Mouse (Mus musculus) G1E-ER4 (cell line): ENCODE data around the gene Gpr139. TPM values are rescaled to one million over a fixed set of nuclear protein-coding genes. Genes with fewer than 3 reads are reported as not detected.

Source experiments
- GATA1 ChIP-seq: IDR thresholded peaks from one replicate; pipeline ENCODE4 v1.8.0; 2012; ENCODE audit warnings: low read length, inconsistent platforms
- polyA plus RNA-seq: library from polyadenylated mRNA; stranded (reverse); fragments of >175 nt; gene quantifications from 2 replicates; pipeline ENCODE4 v1.2.3, GENCODE M21; 2012

Gene Gpr139
- not detected in 2 replicates for polyA plus RNA-seq

DNA sequence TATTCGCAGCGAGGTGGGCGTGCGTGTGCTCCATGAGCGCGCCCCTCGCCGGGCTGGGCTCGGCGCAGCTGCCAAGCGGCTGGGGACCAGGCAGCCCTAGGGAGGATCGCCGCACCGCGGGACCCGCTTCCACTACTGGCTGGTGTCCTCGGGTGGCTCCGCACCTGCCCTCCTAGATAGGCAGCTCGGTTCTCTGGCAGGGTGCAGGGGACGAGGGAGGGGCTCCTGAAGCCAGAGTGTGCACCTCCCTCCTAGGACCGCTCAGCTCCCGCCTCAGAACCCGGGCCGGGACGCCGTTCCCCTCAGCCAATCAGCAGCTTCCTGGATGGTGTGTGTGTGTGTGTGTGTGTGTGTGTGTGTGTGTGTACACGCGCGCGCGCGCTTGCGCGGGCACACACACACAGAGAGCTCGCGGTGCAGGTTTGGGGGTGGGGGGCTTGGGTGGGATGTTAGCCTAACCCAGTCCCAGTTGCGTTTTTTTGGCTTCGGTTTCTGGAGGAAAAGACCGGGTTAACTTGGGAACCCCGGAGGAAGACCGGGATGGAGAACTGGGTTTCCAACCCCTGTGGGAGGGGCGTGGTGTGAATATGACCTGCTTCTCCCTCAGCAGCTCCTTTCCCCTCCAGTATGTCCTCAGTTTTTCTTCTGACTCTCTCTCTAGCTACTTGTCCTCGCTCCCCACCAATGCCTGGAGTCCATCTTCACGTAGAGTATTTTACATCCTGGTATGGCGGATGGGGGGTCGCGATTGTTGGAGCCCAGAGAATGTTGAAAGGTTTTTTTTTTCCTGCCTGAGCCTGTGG lies at the start of gene Gpr139:
Gene Gpr139 (minus strand): TSS at position 263 of the 803 bp plus-strand sequence.
- no peak for TF ChIP-seq GATA1

DNA sequence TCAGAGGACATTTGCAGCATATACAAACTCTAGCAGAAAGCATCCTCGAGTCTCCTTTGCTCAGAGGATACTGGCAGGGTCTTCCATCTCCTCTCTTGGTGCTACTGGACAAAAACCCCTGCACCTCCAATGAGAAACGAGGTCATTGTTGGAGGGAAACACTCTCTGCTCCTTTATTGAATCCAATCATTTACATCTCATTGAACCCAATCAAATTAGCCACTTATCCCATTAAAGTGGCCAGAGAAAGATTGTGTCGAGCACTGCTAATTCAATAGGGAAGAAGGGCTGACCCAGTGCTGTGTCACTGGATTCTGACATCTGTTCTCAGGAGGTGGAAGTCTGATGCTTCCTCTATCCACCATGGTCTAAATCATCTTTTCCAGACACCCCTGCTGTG lies 46.6 kb upstream of the Gpr139 start:
- TF ChIP-seq GATA1 = no peak

GRCm38 (mm10) chr7:119222706-119223105 lies 38.3 kb upstream of the Gpr139 start:
- no peak for TF ChIP-seq GATA1

DNA sequence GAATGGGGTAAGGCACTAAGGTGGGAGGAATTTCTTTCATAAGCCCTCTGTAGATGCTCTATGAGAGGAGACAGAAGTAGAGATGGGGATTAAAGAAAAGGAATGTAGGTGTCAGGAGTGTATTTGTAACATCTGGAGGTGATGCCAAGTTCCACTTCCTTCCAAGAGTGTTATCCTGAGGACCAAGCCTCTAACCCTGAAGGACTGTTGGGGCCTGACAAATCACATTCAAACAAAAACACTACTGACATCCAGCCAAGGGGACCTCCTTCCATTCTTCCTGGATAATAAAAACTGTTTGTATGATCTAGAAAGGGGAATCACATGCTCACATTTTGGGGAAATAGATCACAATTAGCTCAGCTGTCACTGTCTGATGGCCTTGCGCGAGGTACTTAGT lies 34.7 kb upstream of the Gpr139 start:
- no peak for TF ChIP-seq GATA1

DNA sequence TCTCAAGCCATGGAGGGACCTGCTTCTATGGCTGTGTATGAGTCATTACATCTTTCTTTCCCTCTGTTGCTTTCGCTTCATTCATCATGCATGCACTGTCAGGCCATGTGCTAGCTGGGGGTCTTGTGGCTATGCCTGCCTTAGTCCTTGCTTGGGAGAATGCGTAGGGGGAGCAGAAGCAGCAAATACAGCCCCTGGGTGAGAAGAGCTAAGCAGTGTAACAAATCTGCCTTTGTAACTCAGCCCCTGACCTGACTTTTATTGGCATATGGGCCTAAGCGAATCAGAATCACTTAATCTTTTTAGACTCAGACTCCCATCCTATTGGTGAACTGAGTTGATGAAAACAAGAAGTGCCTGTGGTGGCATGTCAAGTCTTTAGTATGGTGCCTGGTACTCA lies 22.8 kb upstream of the Gpr139 start:
- no peak for TF ChIP-seq GATA1

- no peak for TF ChIP-seq GATA1
These were observed 2.0 kb upstream of the Gpr139 start for GRCm38 (mm10) chr7:119186374-119186773.

GRCm38 (mm10) chr7:119185181-119185940 lies 958 bp upstream of the Gpr139 start:
- TF ChIP-seq GATA1 = no peak

DNA sequence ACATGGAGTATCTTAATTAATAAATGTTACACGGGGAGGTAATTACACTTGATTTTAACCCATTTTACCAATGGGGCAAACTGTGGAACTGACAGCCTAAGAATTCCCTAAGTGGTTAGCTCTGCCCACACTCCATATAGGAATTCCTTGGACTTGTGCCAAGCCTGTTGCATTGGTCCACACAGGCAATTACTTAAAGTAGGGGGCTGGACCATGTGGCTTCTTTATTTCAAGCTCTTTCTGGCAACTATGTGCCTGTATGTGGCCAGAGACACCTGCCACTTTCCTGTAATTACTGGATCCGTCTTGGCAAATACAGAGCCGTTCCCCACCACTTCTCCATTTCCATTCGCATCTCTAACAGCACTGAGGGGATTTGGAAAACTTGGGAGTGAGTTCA lies 3.4 kb downstream of the Gpr139 start:
- no peak for TF ChIP-seq GATA1

GRCm38 (mm10) chr7:119160015-119160414 lies 24.4 kb downstream of the Gpr139 start:
- no peak for TF ChIP-seq GATA1

- TF ChIP-seq GATA1 = no peak
These were observed 72.6 kb downstream of the Gpr139 start for GRCm38 (mm10) chr7:119111771-119112170.

DNA sequence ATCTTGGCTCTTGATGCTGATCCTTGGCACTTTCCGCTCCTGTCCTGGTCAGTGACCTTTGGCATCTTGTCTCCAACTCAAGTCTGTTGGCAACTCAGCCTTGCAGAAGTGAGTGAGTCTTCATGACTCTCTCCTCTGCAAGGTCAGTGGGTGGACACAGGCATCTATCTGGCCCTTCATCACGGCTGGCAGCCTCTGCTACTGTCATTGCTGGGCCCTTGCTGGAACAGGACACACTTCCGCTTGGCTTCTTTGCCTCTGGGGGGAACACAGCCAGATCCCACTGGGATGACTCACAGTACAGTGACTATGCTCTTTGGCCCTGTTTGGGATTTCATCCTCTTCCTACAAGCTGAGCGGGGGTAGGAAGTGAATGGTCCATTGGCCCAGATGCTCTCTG lies 78.5 kb downstream of the Gpr139 start:
- no peak for TF ChIP-seq GATA1

GRCm38 (mm10) chr7:119096583-119096982 lies 87.8 kb downstream of the Gpr139 start:
- TF ChIP-seq GATA1 = no peak

Other genes starting within 250 kb of the Gpr139 start
- not detected in 2 replicates for gene Gprc5b, start 189.4 kb downstream of the Gpr139 start, polyA plus RNA-seq